ENCODE assay signal across 8 mouse cellular contexts in genomic region chr13:103109872-103110271, GRCm38 (mm10).
DNase-seq lines count a peak whose midpoint lies in the region; ATAC-seq and TF ChIP-seq lines count a peak whose summit lies in the region.

No protein-coding gene starts in this region.

- intact Hi-C loops in heart, postnatal 10 days (cut with DNase I) = loop anchor here (5.0 to 10.0 kb wide), 3 partner anchors 203 to 532 kb away; no protein-coding TSS in a partner anchor

- no peak overlapping the region for H3K4me3 ChIP-seq in heart, embryonic 10.5 days
- H3K4me3 ChIP-seq in embryonic fibroblast, embryonic 13.5 days (ENCODE audit: insufficient read depth, low read length) = no peak overlapping the region

- TF ChIP-seq POLR2A in embryonic fibroblast, embryonic 13.5 days (IDR thresholded peaks at IDR 0.05; ENCODE audit: low read depth, low read length) = no peak

- H3K36me3 ChIP-seq in heart, embryonic 10.5 days = no peaks in the 10 kb centered on the region

- peak; percentile 76; the same call in 1 of the 2 replicates for TF ChIP-seq CTCF in embryonic fibroblast, embryonic 13.5 days (IDR thresholded peaks at IDR 0.05; ENCODE audit: borderline replicate concordance, insufficient read depth, low read length)

- no peaks in the 10 kb centered on the region for H3K27me3 ChIP-seq in heart, embryonic 10.5 days (ENCODE audit: insufficient read depth, poor library complexity, severe bottlenecking)

- no peaks in the 10 kb centered on the region for H3K9me3 ChIP-seq in heart, embryonic 10.5 days

- peak; percentile 90 for ATAC-seq in megakaryocyte progenitor cell, adult 5-6 weeks (replicated peaks; ENCODE audit: poor library complexity)

- DNase-seq in heart, adult 18-20 months = peak; percentile 54 to 83
- no peak for DNase-seq in heart, embryonic 10.5 days (ENCODE audit: low spot score)
- peak; percentile 94 for DNase-seq in brain, adult 2 months (ENCODE audit: low read depth, low spot score)
- DNase-seq in heart, postnatal 10 days = peak; percentile 78 to 87
- DNase-seq in layer of hippocampus, postnatal 14 days (ENCODE audit: low spot score in 2 of 2) = peak; percentile 69 to 77
- peak; percentile 51 for DNase-seq in skeletal muscle tissue, adult 2 months (ENCODE audit: low read depth, low spot score)

- 28% methylated on average over 10 of the region's 10 CpGs for WGBS in heart, embryonic 10.5 days

- H3K27ac ChIP-seq in heart, embryonic 10.5 days = no peak overlapping the region
- peak overlapping the region; percentile 14; the same call in 1 of the 2 replicates for H3K27ac ChIP-seq in embryonic fibroblast, embryonic 13.5 days (ENCODE audit: insufficient read depth, low read length)

- H3K4me1 ChIP-seq in heart, embryonic 10.5 days = peaks cover 39% of the 10 kb centered on the region
- H3K4me1 ChIP-seq in embryonic fibroblast, embryonic 13.5 days (ENCODE audit: control insufficient read depth, insufficient read depth, low read length) = peaks cover 3% of the 10 kb centered on the region
